Mouse (Mus musculus) urinary bladder, postnatal 14 days (tissue): ENCODE measurements around the gene Prr9.
A peak's percentile ranks its signal among the peaks of the same experiment; 100 is the strongest.

Experiments used
- DNase-seq: peaks from one replicate; pipeline ENCODE4 v3.0.0; 2021; ENCODE audit warnings: low spot score

Gene Prr9

DNA sequence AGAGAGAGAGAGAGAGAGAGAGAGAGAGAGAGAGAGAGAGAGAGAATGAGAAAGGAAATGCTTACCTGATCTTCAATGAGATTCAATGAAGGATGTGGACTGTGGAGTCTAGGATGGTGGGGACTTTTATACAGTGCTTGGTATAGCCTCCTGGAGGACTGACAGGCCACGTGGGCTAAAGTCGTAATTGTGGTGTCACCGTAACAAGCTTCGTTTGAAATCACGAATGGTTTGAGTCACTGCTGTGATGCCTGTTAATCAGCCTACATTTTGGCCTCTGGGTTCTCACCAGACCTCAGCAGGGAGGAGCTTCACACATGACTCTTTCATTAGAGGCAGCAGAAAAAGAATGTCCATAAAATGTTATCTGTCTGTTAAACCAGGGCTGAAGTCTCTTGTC, at the start of gene Prr9:
Gene Prr9 (minus strand): TSS at position 101 of the 400 bp plus-strand sequence.
- DNase-seq: no peak

DNA sequence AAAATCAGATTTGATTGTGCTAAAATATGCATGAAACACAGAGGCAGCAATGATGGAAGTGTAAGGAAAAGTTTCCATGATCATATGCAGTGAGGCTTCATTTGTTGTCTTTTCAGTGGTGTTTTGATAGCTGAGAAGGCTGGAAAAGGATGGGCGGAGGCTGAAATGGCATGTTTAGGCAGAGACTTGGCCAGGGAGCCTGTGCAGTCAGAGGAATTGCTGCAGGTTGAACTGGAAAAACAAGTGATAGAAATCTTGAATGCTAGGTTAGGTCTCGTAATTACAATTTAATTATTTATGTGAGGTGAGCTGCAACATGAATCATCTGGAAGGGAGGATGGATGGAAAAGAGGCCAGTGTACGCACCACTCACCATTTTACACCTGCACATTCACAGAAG, 46.1 kb upstream of the Prr9 start:
- peak; percentile 65 for DNase-seq

DNA sequence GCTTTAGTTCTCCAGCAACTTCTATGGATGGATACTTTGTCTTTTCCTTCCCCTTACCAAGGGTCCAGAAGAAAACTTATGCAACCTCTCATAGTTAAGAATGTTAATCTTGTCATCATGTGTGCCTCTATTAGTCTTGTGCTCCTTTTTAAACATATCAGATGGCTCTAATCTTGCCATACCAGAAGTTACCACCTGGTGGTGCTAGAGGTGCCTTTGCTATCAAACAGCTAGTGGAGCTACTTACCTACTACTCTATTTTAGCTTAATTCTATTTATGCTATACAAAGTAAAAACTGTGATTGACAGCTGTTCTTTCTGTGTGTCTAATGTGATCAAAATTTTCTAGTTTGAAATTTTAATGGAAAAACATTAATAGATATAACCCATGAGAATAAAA, 29.6 kb upstream of the Prr9 start:
- peak; percentile 69 for DNase-seq

DNA sequence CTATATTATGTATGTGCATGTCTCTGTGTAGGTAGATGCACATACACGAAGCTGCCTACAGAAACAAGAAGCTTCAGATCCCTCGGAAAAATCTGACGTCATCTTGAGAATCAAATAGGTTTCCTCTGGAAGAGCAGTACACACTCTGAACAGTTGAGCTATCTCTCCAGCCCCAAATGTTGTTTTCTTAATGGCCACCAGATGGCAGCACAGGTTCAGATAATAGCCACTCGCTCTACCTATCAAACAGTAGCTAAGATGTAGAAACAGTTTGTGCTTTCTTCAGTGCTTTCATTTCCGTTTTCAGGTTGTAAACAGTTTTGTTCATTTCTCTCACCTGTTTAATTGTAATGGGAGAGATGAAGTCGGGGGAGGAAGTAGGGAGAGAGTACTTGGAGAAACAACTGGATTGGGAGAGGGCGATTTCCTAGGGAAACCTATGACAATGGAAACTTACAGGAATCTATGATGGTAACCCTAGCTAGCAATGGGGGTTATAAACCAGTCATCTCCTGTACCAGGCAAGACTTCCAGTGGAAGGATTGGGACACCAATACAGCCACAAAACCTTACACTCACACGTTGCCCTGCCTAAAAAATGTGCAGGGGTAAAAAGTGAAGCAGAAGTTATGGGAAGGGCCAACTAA, 27.0 kb upstream of the Prr9 start:
- peak; percentile 45 for DNase-seq

DNA sequence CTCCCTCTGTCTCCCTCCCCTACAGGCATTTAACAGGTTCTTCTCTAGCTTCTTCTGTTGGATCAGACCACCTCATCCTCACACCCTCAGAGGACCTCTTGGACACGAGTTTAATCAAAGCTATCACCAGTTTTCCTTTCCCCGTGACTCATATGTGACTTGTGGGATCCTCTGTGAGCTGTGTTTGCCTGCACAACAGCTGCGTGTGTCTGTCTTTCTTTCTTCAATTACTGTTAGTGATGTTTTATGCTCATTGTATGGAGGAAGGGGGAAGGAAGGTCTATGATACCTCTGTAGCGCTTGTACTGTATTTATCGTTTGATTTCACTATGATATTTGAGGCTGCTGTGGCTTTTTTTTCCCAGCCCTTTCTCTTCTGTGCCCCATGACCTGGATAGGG, 24.2 kb upstream of the Prr9 start:
- DNase-seq: no peak

DNA sequence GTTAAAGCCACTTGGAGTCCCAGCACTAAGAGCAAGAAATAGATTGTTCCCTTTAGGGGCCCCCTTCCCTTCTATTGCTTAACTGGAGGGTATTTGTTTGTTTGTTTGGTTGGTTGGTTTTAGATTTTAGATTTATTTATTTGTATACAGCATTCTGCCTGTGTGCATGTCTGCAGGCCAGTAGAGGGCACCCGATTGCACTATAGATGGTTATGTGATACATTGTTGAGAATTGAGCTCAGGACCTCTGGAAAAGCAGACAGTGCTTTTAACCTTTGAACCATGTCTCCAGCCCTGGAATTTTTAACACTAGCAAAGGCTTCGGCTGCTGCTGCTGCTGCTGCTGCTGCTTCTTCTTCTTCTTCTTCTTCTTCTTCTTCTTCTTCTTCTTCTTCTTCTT, 23.7 kb upstream of the Prr9 start:
- no peak for DNase-seq

DNA sequence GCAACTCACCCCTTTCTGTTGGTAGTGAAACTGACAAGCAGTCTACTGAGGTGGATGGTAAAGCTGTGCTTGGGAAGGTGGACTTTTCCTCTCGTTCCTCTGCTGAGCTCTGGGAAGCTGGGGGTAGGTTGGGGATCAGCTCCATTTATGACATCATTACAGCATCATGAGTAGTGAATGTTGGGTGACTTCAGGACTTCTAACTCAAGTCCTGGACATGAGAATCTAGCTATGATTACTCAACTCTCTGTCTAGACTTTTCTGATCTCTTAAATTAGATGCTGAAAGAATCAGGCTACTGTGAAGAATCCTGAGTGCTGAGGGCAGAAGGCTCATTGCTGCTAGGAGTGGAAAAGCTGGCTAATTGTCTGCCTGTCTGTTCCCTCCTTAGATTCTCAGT, 18.9 kb upstream of the Prr9 start, which contains the start of gene Lelp1:
Gene Lelp1 (minus strand): TSS at position 101 of the 400 bp plus-strand sequence.
- no peak for DNase-seq

DNA sequence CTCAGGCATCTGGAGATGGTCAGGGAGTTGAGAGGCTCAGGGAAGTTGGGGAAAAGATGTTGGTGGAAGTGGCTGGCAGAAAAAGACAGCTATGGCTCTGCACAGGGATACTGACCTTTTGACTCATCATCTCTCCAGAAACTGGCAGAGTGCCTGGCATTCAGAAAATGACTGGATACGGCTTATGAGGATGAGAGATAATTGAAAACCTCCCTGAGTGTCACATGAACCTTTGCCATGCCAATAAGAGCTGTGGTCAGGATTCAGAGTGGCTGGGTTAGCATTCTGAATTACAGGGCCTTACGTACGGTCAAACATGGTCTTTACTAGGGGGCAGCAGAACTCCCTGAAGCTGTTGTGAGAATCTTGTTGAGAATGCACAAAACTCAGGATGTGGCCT, 2.8 kb downstream of the Prr9 start:
- DNase-seq: no peak

DNA sequence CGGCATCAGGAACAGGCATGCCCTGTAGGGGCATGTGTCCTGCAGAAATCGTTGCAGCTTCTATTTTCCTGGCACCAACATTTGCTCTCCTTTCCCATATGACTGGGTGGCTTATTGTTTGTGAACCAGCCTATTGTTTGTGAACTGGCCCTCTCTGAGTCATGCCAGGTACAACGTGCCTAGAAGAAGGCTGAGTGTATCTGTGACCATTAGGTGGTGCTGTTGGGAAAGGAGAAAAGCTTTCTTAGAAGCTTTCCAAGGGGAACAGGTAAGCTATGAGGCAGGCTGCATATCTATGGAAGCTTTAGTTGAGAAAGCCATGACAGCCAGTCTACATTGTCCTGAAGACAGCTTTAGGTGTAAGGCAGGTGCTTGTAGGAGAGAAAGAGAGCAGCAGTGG, 5.8 kb downstream of the Prr9 start:
- DNase-seq: peak; percentile 52

DNA sequence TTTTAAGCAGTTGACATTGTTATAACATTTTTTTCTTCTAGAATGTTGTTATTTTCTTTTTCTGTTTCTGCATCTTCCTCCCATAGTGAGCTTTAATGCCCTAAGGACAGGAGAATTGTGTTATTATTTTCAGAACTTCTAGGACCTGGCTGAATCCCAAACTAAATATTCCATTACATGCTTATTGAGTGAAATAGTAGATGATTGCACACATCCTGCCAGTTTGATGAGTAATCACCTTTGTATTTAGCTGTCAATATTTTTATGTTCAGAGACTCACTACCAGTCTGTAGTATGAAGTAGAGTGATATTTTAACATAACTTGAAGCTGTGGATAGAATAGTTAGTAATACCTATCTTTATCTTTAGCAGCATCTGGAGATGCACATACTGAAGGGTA, 12.2 kb downstream of the Prr9 start:
- no peak for DNase-seq

DNA sequence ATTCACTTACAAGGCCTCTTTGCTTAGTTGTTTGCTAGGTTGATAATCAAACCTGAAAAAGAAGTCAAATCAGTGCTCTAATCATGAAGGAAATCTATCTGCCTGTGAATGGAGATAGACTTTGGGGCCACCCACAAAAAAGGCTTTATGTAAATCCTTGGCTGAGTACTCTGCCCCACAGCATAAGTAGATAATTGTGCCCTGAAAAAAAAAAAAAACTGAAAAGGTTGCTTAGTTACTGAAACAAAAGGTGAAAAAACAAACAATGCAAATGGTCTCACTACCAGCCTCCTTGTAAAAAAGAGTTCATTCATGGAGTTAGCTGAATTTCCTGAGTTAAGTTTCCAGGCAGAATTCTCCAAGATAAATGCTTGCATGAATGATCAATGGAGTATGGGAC, 13.0 kb downstream of the Prr9 start:
- DNase-seq: no peak

DNA sequence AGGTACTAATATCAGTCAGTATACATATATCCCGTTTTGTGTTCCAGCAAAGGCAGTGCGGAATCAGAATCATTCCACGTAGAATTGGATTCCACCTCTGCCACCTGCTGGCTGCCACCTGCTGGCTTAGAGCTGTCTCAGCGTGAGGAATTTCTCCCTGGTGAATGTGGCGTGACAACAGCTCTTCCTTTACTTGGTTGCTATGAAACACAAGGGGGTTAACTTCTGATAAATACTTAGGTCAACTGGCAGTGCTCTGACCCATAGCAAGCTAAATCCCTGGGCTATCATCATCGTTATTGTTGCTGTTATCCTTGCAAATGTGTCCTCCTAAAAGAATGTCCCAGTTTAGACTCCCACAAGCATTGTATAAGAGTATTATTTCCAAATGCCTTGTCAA, 17.2 kb downstream of the Prr9 start:
- peak; percentile 43 for DNase-seq

DNA sequence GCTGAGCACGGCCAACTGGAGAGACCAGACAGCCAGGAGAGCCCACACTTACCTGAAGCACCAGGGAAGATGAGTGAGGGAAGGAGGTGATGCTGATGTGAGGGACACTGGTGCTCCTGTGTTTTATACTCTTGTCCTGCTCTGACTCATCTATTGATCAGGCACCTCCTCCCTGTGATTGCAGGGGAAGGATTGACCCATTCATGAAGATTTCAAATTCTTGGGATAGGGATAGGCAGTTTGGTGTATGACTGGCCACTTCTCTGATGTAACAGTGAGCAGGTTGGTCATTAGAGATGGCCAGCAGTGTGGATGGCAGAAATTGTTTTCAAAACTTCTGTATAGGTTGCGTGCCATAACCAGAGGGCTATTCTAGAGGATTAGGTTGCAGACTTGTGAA, 40.7 kb downstream of the Prr9 start, which contains the start of gene Lor:
Gene Lor (minus strand): TSS at position 101 of the 400 bp plus-strand sequence.
- no peak for DNase-seq

DNA sequence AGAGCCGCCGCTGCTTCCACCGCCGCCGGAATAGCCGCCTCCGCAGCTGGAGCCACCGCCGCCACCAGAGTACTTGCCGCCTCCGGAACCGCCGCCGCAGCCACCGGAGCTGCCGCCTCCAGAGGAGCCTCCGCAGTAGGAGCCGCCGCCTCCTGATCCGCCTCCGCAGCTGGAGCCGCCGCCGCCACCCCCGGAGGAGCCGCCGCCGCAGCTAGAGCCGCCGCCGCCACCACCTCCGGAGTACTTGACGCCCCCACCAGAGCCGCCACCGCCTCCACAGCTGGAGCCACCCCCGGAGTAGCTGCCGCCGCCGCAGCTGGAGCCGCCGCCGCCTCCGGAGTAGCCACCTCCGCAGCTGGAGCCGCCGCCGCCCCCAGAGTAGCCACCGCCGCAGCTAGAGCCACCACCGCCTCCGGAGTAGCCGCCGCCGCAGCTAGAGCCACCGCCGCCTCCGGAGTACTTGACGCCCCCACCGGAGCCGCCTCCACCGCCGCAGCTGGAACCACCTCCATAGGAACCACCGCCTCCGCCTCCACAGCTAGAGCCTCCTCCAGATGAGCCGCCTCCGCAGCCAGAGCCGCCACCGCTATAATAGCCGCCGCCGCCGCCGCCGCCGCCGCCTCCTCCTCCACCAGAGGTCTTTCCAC, 42.3 kb downstream of the Prr9 start:
- peak; percentile 28 for DNase-seq

DNA sequence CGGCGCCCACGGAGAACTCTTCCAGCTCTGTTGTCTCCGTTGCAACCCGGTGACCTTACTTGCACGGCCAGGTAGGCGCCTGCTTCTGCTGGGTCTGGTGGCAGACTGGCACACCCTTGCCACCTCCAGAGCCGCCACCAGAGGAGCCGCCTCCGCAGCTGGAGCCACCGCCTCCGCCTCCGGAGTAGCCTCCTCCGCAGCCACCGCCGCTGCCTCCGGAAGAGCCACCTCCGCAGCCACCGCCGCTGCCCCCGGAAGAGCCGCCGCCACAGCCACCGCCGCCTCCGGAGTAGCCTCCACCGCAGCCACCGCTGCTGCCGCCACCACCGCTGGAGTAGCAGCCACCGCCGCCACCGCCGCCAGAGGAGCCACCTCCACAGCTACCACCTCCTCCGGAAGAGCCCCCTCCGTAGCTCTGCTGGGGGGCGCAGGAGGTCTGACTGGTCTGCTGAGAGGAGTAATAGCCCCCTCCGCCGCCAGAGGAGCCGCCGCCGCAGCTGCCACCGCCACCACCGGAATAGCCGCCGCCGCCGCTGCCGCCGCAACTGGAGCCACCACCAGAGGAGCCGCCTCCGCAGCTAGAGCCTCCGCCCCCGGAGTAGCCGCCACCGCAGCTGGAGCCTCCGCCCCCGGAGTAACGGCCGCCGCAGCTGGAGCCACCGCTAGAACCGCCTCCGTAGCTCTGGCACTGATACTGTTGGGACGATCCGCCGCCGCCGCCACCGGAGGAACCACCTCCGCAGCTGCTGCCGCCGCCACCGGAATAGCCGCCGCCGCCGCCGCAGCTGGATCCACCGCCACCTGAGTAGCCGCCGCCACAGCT, 43.1 kb downstream of the Prr9 start:
- peak; percentile 69 for DNase-seq
